Mouse (Mus musculus): ENCODE results near the gene Ddx27. TPM values are rescaled to one million over a fixed set of nuclear protein-coding genes. Genes with fewer than 3 reads are reported as not detected.

Ddx27 gene
- polyA plus RNA-seq (2012): 7.1 and 7.5 TPM in 2 replicates

DNA sequence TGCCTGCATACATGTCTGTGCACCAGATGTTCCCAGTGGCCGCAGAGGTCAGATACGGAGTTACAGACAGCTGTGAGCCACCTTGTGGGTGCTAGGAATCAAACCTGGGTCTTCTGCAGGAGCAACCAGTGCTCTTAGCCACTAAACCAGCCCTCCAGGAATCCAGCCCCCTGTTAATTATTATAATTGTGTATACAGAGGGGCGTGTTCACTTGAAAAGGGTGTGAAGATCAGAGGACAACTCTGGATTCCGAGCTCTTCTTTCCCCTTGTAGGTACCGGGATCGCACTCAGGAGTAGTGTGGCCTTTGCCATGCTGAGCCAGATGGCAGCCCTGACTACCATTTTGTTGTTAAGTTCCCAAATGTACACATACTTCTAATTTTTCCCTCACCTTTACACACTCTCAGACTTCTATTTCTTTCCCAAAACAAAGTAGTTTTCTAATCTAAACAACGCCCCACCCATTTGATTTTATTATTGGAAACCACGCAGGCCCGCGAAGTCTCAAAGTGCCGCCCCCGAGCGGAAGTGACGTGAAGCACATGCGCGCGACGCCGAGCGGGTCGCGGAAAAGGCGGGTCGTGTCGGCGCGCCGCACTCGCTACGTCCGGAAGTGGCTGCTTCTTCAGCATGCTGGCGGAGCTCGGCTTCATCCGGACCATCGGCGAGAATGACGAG lies at the start of gene Ddx27:
Ddx27 (plus strand) TSS at position 492 of the 680 bp plus-strand sequence.
- H3K4me3 ChIP-seq (replicated peaks): peak within 1 kb of the TSS; percentile 74
- TF ChIP-seq GATA1 (IDR thresholded peaks at IDR 0.05; ENCODE audit: low read length): no peak
- no peak for TF ChIP-seq TAL1 (IDR thresholded peaks at IDR 0.05; ENCODE audit: low read length)

GRCm38 (mm10) chr2:166973153-166973552 lies 41.8 kb upstream of the Ddx27 start:
- H3K4me1 ChIP-seq (ENCODE audit: control insufficient read depth): peaks cover 38% of the 10 kb centered on the region
- no peaks in the 10 kb centered on the region for H3K36me3 ChIP-seq (ENCODE audit: control insufficient read depth)
- H3K27me3 ChIP-seq (ENCODE audit: control insufficient read depth): no peaks in the 10 kb centered on the region
- H3K9me3 ChIP-seq (ENCODE audit: control insufficient read depth, low read length): no peaks in the 10 kb centered on the region
- no peak overlapping the region for H3K4me3 ChIP-seq (replicated peaks)
- no peak for TF ChIP-seq GATA1 (IDR thresholded peaks at IDR 0.05; ENCODE audit: low read length)
- no peak for TF ChIP-seq TAL1 (IDR thresholded peaks at IDR 0.05; ENCODE audit: low read length)

More for the DNA sequence above, at the start of gene Ddx27:
- Histone ChIP-seq H3K4me1 (ENCODE audit: control insufficient read depth) (peaks cover 37% of the 10 kb centered on the region), H3K9me3 (ENCODE audit: control insufficient read depth, low read length) (no peaks in the 10 kb centered on the region), H3K36me3 (ENCODE audit: control insufficient read depth) (peaks cover 34% of the 10 kb centered on the region), H3K27me3 (ENCODE audit: control insufficient read depth) (no peaks in the 10 kb centered on the region)

GRCm38 (mm10) chr2:166974177-166974872 lies 40.7 kb upstream of the Ddx27 start:
- Histone ChIP-seq H3K4me3 (replicated peaks) (no peak overlapping the region), H3K36me3 (ENCODE audit: control insufficient read depth) (no peaks in the 10 kb centered on the region), H3K27me3 (ENCODE audit: control insufficient read depth) (no peaks in the 10 kb centered on the region), H3K4me1 (ENCODE audit: control insufficient read depth) (peaks cover 38% of the 10 kb centered on the region), H3K9me3 (ENCODE audit: control insufficient read depth, low read length) (no peaks in the 10 kb centered on the region)
- TF ChIP-seq TAL1 (IDR thresholded peaks at IDR 0.05; ENCODE audit: low read length): no peak
- TF ChIP-seq GATA1 (IDR thresholded peaks at IDR 0.05; ENCODE audit: low read length): no peak

DNA sequence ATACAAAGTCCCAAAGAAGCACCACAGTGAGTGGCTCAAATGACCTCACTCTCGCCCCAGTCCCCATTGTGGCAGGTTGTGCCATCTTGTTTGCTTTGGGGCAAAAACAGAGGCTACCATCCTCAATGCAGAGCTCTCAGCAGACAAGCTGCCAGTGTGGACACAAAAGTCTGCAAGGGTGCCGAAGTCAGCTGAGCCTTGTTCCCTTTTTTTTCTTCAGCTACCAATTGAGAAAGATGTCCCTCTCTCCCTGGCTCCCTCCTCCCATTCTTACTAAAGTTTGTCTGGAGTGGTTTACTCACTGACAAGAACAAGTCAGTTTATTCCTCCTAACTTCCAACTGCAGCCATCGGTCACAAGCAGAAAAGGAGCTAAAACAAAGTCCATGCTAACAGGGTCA lies 38.6 kb upstream of the Ddx27 start:
- H3K4me1 ChIP-seq (ENCODE audit: control insufficient read depth): peaks cover 35% of the 10 kb centered on the region

GRCm38 (mm10) chr2:166977490-166977889 lies 37.5 kb upstream of the Ddx27 start:
- H3K4me3 ChIP-seq (replicated peaks): no peak overlapping the region

More for the DNA sequence above, 38.6 kb upstream of the Ddx27 start:
- Histone ChIP-seq H3K4me3 (replicated peaks) (no peak overlapping the region), H3K9me3 (ENCODE audit: control insufficient read depth, low read length) (no peaks in the 10 kb centered on the region), H3K36me3 (ENCODE audit: control insufficient read depth) (no peaks in the 10 kb centered on the region), H3K27me3 (ENCODE audit: control insufficient read depth) (no peaks in the 10 kb centered on the region)
- TF ChIP-seq TAL1 (IDR thresholded peaks at IDR 0.05; ENCODE audit: low read length) (no peak), GATA1 (IDR thresholded peaks at IDR 0.05; ENCODE audit: low read length) (no peak)

DNA sequence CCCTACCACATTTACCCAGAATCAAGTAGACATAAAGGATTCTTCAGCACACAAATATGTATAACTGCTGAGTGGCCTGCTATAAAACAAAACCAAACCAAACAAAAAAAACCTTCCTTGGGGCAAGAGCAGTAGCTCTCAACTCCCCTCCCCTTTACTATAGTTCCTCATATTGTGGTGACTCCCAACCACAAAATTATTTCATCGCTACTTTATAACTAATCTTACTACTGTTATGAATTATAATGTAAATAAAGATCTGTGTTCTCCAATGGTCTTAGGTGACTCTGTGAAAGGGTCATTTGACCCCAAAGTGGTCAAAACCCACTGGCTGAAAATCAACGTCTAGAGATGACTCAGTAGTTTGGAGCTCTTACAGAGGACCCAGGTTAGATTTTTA lies 34.8 kb upstream of the Ddx27 start:
- Histone ChIP-seq H3K4me3 (replicated peaks) (no peak overlapping the region), H3K4me1 (ENCODE audit: control insufficient read depth) (peaks cover 23% of the 10 kb centered on the region), H3K27me3 (ENCODE audit: control insufficient read depth) (no peaks in the 10 kb centered on the region), H3K9me3 (ENCODE audit: control insufficient read depth, low read length) (no peaks in the 10 kb centered on the region), H3K36me3 (ENCODE audit: control insufficient read depth) (no peaks in the 10 kb centered on the region)
- TF ChIP-seq TAL1 (IDR thresholded peaks at IDR 0.05; ENCODE audit: low read length) (no peak), GATA1 (IDR thresholded peaks at IDR 0.05; ENCODE audit: low read length) (no peak)

More at GRCm38 (mm10) chr2:166977490-166977889, 37.5 kb upstream of the Ddx27 start:
- H3K27me3 ChIP-seq (ENCODE audit: control insufficient read depth): no peaks in the 10 kb centered on the region
- peaks cover 34% of the 10 kb centered on the region for H3K4me1 ChIP-seq (ENCODE audit: control insufficient read depth)
- no peaks in the 10 kb centered on the region for H3K9me3 ChIP-seq (ENCODE audit: control insufficient read depth, low read length)
- no peak for TF ChIP-seq TAL1 (IDR thresholded peaks at IDR 0.05; ENCODE audit: low read length)
- TF ChIP-seq GATA1 (IDR thresholded peaks at IDR 0.05; ENCODE audit: low read length): no peak
- H3K36me3 ChIP-seq (ENCODE audit: control insufficient read depth): no peaks in the 10 kb centered on the region

GRCm38 (mm10) chr2:166983351-166983894 lies 31.6 kb upstream of the Ddx27 start:
- TF ChIP-seq GATA1 (IDR thresholded peaks at IDR 0.05; ENCODE audit: low read length) (no peak), TAL1 (IDR thresholded peaks at IDR 0.05; ENCODE audit: low read length) (no peak)
- Histone ChIP-seq H3K4me3 (replicated peaks) (no peak overlapping the region), H3K4me1 (ENCODE audit: control insufficient read depth) (peaks cover 5% of the 10 kb centered on the region), H3K27me3 (ENCODE audit: control insufficient read depth) (no peaks in the 10 kb centered on the region), H3K9me3 (ENCODE audit: control insufficient read depth, low read length) (no peaks in the 10 kb centered on the region), H3K36me3 (ENCODE audit: control insufficient read depth) (peaks cover 3% of the 10 kb centered on the region)

- no peaks in the 10 kb centered on the region for H3K9me3 ChIP-seq (ENCODE audit: control insufficient read depth, low read length)
- H3K36me3 ChIP-seq (ENCODE audit: control insufficient read depth): peaks cover 3% of the 10 kb centered on the region
- peaks cover 60% of the 10 kb centered on the region for H3K4me1 ChIP-seq (ENCODE audit: control insufficient read depth)
- H3K4me3 ChIP-seq (replicated peaks): no peak overlapping the region
- H3K27me3 ChIP-seq (ENCODE audit: control insufficient read depth): no peaks in the 10 kb centered on the region
- TF ChIP-seq GATA1 (IDR thresholded peaks at IDR 0.05; ENCODE audit: low read length) (no peak), TAL1 (IDR thresholded peaks at IDR 0.05; ENCODE audit: low read length) (no peak)
Measured at GRCm38 (mm10) chr2:166990861-166991260, 24.1 kb upstream of the Ddx27 start.

DNA sequence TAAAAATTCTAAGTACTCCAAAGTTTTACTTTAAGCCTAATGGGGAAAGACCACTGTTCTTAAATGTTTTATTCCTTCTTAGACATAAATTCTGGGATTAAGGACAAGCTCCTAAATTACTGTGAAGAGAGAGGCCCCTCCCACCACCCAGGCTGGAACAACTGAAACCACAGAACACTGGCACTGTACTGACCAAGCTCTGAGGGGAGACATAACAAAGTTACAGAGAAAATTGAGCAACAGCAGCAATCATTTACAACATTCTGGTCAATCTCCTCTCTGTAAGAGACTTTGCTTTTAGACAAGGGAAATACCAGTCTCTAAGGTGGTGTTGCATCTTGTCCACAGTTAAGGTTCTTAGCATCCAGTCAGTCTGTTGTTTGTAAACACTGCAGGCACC lies 23.0 kb upstream of the Ddx27 start:
- Histone ChIP-seq H3K4me1 (ENCODE audit: control insufficient read depth) (peaks cover 66% of the 10 kb centered on the region), H3K4me3 (replicated peaks) (no peak overlapping the region), H3K9me3 (ENCODE audit: control insufficient read depth, low read length) (no peaks in the 10 kb centered on the region), H3K27me3 (ENCODE audit: control insufficient read depth) (no peaks in the 10 kb centered on the region), H3K36me3 (ENCODE audit: control insufficient read depth) (peaks cover 3% of the 10 kb centered on the region)
- TF ChIP-seq TAL1 (IDR thresholded peaks at IDR 0.05; ENCODE audit: low read length): no peak
- TF ChIP-seq GATA1 (IDR thresholded peaks at IDR 0.05; ENCODE audit: low read length): no peak
